Mouse (Mus musculus) limb, embryonic 12.5 days (tissue): ENCODE results near the gene Dusp6. TPM values are rescaled to one million over a fixed set of nuclear protein-coding genes. Genes with fewer than 3 reads are reported as not detected.

Experiments
- ATAC-seq: fragments of 200-750 bp; cut with Nextera tagmentation; 2 replicates; pipeline ENCODE4 v1.8.0; 2017; ENCODE audit warnings: low read depth, moderate TSS enrichment; ENCODE audit not compliant: insufficient number of reproducible peaks, insufficient read depth, low FRiP score, low TSS enrichment
- H3K27ac ChIP-seq: fragments of 300-500 bp; sonication (generic); 2 replicates; pipeline ENCODE4 v1.5.1; 2016; ENCODE audit warnings: mild to moderate bottlenecking, moderate library complexity
- H3K27me3 ChIP-seq: fragments of 300-500 bp; sonication (generic); 2 replicates; pipeline ENCODE4 v1.6.1; 2016; ENCODE audit warnings: mild to moderate bottlenecking, moderate library complexity
- H3K36me3 ChIP-seq: fragments of 300-500 bp; sonication (generic); 2 replicates; pipeline ENCODE4 v1.6.1; 2016; ENCODE audit warnings: mild to moderate bottlenecking, moderate library complexity
- H3K4me1 ChIP-seq: fragments of 300-500 bp; sonication (generic); replicated peaks from 2 replicates; pipeline ENCODE4 v1.6.1; 2016
- H3K4me2 ChIP-seq: fragments of 300-500 bp; sonication (generic); 2 replicates; pipeline ENCODE4 v1.6.1; 2016; ENCODE audit warnings: mild to moderate bottlenecking, moderate library complexity
- H3K4me3 ChIP-seq: fragments of 300-500 bp; sonication (generic); replicated peaks from 2 replicates; pipeline ENCODE4 v1.5.1; 2016; ENCODE audit warnings: mild to moderate bottlenecking
- H3K9ac ChIP-seq: fragments of 300-500 bp; sonication (generic); replicated peaks from 2 replicates; pipeline ENCODE4 v1.6.1; 2016; ENCODE audit warnings: mild to moderate bottlenecking, moderate library complexity
- H3K9me3 ChIP-seq: fragments of 300-500 bp; sonication (generic); 2 replicates; pipeline ENCODE4 v1.6.1; 2016; ENCODE audit warnings: mild to moderate bottlenecking, moderate library complexity
- WGBS: fragments of 180-500 bp; shearing (Covaris S2); methylation state at CpG from one replicate; pipeline ENCODE4 v1.1.7; 2016; 5-methylcytosine and 5-hydroxymethylcytosine counted together
- polyA plus RNA-seq: library from polyadenylated mRNA; unstranded; fragments of >200 nt; fragmentation: Nextera tagmentation; extraction: Ambion mirVana; gene quantifications from 2 replicates; pipeline ENCODE4 v1.2.1, GENCODE M21; 2016

Gene Dusp6
- polyA plus RNA-seq, 1 experiment from 2014 or later: 117 TPM

DNA sequence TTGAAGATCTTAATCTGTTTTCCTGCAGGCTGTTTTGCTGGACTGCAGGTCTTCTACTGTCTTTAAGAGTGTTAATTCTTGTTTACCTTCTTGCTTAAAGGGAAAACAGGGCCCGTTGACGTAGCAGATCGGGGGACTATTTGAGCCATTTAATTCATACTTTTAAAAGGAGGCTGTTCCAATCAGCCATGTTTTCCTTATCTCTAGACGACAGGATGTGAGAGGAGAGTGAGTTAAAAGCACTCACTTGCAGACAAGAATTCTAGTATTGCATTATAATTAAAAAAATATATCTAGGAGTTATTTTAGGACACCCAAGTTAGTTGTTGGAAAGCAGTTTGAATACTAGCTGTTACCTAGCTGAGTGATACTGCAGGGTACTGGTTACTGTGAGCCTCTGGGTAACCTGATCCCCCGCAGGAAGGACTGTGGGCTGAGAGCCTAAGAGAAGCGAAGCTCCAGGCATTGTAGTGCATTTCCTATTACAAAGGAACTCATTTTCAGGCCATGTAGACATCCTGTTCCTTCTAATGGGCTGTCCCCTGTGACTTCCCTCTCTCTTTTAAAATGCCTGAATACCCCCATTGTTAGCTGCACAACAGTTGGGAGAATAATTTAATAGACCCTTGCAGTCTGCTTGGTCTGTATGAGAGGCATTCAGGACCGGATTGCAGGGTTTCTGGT lies 2.1 kb downstream of the Dusp6 start:
- Histone ChIP-seq H3K9ac (peak overlapping the region; percentile 98), H3K4me3 (peak overlapping the region; percentile 83), H3K4me1 (peaks cover 46% of the 10 kb centered on the region), H3K27ac (peak overlapping the region; percentile 99), H3K36me3 (peaks cover 7% of the 10 kb centered on the region), H3K27me3 (no peaks in the 10 kb centered on the region), H3K4me2 (peak overlapping the region; percentile 88), H3K9me3 (no peaks in the 10 kb centered on the region)
- WGBS: under 1% methylated on average over 7 of the region's 7 CpGs
- no peak for ATAC-seq

- ATAC-seq: no peak
- Histone ChIP-seq H3K4me2 (peak overlapping the region; percentile 88), H3K36me3 (peaks cover 7% of the 10 kb centered on the region), H3K4me1 (peaks cover 46% of the 10 kb centered on the region), H3K27ac (peak overlapping the region; percentile 99), H3K27me3 (no peaks in the 10 kb centered on the region), H3K4me3 (peak overlapping the region; percentile 83), H3K9me3 (no peaks in the 10 kb centered on the region), H3K9ac (peak overlapping the region; percentile 98)
- 15% methylated on average over 14 of the region's 14 CpGs for WGBS
Observed at GRCm38 (mm10) chr10:99266025-99266424, 3.0 kb downstream of the Dusp6 start.

DNA sequence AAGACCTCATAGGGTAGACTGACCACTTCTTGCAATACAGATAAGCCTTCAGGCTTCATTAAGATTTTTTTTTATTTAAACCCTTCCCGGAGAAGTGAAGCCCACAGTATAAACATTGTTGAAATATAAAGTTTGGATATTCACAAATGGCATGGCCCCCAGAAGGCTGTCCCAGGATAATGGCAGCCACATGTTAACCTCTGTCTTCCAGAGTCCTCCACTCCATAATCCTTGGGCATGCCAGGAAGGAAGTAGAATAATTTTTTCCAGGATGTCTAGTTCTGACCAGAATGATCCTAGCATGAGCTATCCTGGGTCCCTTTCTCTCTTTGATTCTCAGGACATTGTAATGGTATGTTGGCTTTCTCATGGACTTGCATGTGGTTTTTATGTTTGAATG lies 4.6 kb downstream of the Dusp6 start:
- Histone ChIP-seq H3K9me3 (no peaks in the 10 kb centered on the region), H3K9ac (no peak overlapping the region), H3K36me3 (peaks cover 7% of the 10 kb centered on the region), H3K27me3 (no peaks in the 10 kb centered on the region), H3K4me3 (peak overlapping the region; percentile 83; the same call in 1 of the 2 replicates), H3K4me2 (peak overlapping the region; percentile 88), H3K4me1 (peaks cover 50% of the 10 kb centered on the region), H3K27ac (peak overlapping the region; percentile 92)
- ATAC-seq: no peak
- WGBS: 33% methylated on average over 1 of the region's 1 CpGs

GRCm38 (mm10) chr10:99268421-99269300 lies 5.6 kb downstream of the Dusp6 start:
- H3K9ac ChIP-seq: peak overlapping the region; percentile 48; the same call in 1 of the 2 replicates
- peaks cover 7% of the 10 kb centered on the region for H3K36me3 ChIP-seq
- H3K4me3 ChIP-seq: peak overlapping the region; percentile 83; the same call in 1 of the 2 replicates
- H3K9me3 ChIP-seq: no peaks in the 10 kb centered on the region
- H3K4me2 ChIP-seq: peak overlapping the region; percentile 88
- H3K27me3 ChIP-seq: no peaks in the 10 kb centered on the region
- H3K4me1 ChIP-seq: peaks cover 50% of the 10 kb centered on the region
- WGBS: 8% methylated on average over 19 of the region's 19 CpGs
- ATAC-seq: peak; percentile 90
- peak overlapping the region; percentile 92 for H3K27ac ChIP-seq

- 0 out of 2 replicates have a peak overlapping the region, but pooled peaks have one; percentile 3 for H3K4me3 ChIP-seq
- peaks cover 7% of the 10 kb centered on the region for H3K36me3 ChIP-seq
- peak overlapping the region; percentile 88 for H3K4me2 ChIP-seq
- peak overlapping the region; percentile 92 for H3K27ac ChIP-seq
- H3K27me3 ChIP-seq: no peaks in the 10 kb centered on the region
- peak overlapping the region; percentile 48; the same call in 1 of the 2 replicates for H3K9ac ChIP-seq
- peaks cover 50% of the 10 kb centered on the region for H3K4me1 ChIP-seq
- 0% methylated on average over 4 of the region's 4 CpGs for WGBS
- no peaks in the 10 kb centered on the region for H3K9me3 ChIP-seq
- ATAC-seq: peak; percentile 75
Observed at GRCm38 (mm10) chr10:99269301-99269701, 6.3 kb downstream of the Dusp6 start.

DNA sequence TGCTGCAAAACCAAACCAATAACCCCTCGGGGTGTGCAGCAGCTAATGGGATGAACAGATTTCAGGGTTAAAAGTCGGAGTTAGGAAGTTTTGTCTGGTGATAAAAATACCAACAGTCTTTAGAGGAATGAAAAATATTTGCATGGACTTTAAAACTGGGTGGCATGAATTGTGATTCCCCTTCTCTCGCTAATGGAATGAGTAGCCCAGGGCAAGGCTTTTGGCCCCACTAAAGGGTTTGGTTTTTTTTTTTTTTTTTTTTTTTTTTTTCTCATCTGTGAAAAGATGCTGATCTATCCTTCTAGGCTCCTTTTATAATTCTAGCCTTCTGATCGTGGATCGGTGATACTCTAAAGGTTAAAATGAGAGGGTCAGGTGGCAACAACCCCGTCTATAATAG lies 6.7 kb downstream of the Dusp6 start:
- no peaks in the 10 kb centered on the region for H3K27me3 ChIP-seq
- H3K36me3 ChIP-seq: peaks cover 7% of the 10 kb centered on the region
- WGBS: 35% methylated on average over 6 of the region's 6 CpGs
- peak overlapping the region; percentile 88 for H3K4me2 ChIP-seq
- no peak overlapping the region for H3K4me3 ChIP-seq
- H3K27ac ChIP-seq: peak overlapping the region; percentile 92
- peaks cover 50% of the 10 kb centered on the region for H3K4me1 ChIP-seq
- no peak for ATAC-seq
- H3K9ac ChIP-seq: no peak overlapping the region
- no peaks in the 10 kb centered on the region for H3K9me3 ChIP-seq

DNA sequence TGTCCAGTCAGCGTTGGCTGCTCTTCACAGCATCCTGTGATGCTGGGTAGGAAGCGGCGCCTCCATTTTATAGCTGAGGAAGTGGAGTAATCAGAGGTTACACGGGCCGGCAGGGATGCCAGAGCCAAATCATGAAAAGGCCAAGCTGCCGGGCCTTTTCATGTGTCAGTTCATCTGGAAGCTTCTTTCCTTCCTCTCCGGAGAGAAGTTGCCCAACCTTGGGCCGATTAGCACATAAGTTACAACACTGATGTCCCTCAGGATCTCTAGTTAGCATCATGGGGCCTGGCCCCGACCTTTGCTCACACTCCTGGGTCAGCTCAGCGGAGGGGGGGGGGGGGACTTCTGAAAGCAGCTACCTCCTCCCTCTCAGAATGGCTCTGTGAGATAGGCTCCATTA lies 7.4 kb downstream of the Dusp6 start:
- ATAC-seq: no peak
- H3K4me1 ChIP-seq: peaks cover 48% of the 10 kb centered on the region
- H3K9ac ChIP-seq: no peak overlapping the region
- no peaks in the 10 kb centered on the region for H3K27me3 ChIP-seq
- peak overlapping the region; percentile 71 for H3K27ac ChIP-seq
- 11% methylated on average over 10 of the region's 10 CpGs for WGBS
- H3K4me2 ChIP-seq: peak overlapping the region; percentile 22
- H3K9me3 ChIP-seq: no peaks in the 10 kb centered on the region
- no peak overlapping the region for H3K4me3 ChIP-seq
- H3K36me3 ChIP-seq: peaks cover 7% of the 10 kb centered on the region

DNA sequence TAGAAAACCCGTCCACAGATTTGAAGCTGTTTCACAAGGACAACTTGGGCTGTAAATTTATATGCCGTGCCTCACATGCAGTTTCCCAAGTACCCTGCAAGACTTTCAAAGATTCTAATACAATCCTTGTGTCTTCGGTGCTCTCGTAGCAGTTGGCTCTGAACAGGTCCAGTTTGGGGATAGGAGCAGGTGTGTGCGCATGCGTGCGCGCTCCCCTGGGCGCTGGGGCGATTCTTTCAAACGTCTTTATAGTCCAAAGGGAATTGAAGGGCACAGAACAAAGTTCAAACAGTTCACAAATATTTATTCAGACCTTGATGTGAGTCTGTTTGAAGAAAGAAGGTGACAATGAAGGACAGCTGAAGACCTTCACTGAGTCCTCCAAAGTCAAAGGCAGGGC lies 8.0 kb downstream of the Dusp6 start:
- Histone ChIP-seq H3K4me3 (no peak overlapping the region), H3K9me3 (no peaks in the 10 kb centered on the region), H3K4me2 (no peak overlapping the region), H3K27ac (peak overlapping the region; percentile 71; the same call in 1 of the 2 replicates), H3K9ac (no peak overlapping the region), H3K4me1 (peaks cover 43% of the 10 kb centered on the region), H3K27me3 (no peaks in the 10 kb centered on the region), H3K36me3 (peaks cover 5% of the 10 kb centered on the region)
- WGBS: 63% methylated on average over 11 of the region's 11 CpGs
- ATAC-seq: no peak

- Histone ChIP-seq H3K4me1 (peaks cover 33% of the 10 kb centered on the region), H3K36me3 (no peaks in the 10 kb centered on the region), H3K4me3 (no peak overlapping the region), H3K27me3 (no peaks in the 10 kb centered on the region), H3K27ac (no peak overlapping the region), H3K4me2 (no peak overlapping the region), H3K9me3 (no peaks in the 10 kb centered on the region), H3K9ac (no peak overlapping the region)
- ATAC-seq: no peak
- 80% methylated on average over 12 of the region's 12 CpGs for WGBS
Observed at GRCm38 (mm10) chr10:99273006-99273405, 10.0 kb downstream of the Dusp6 start.

- Histone ChIP-seq H3K4me2 (no peak overlapping the region), H3K9ac (no peak overlapping the region), H3K4me1 (peaks cover 17% of the 10 kb centered on the region), H3K27ac (no peak overlapping the region), H3K36me3 (no peaks in the 10 kb centered on the region), H3K4me3 (no peak overlapping the region), H3K27me3 (no peaks in the 10 kb centered on the region), H3K9me3 (no peaks in the 10 kb centered on the region)
- 90% methylated on average over 12 of the region's 12 CpGs for WGBS
- ATAC-seq: no peak
Observed at GRCm38 (mm10) chr10:99274640-99275039, 11.6 kb downstream of the Dusp6 start.
